Mouse (Mus musculus) E14TG2a.4 (cell line): ENCODE measurements around the gene Trib2.

Experiments
- CTCF ChIP-seq: conservative IDR thresholded peaks from 2 replicates; pipeline ENCODE4 v1.5.1; 2014; ENCODE audit warnings: low read length
- NANOG ChIP-seq: IDR thresholded peaks from 2 replicates; pipeline ENCODE4 v1.6.1; 2014; ENCODE audit warnings: borderline replicate concordance, low read length, mixed read lengths

- TF ChIP-seq CTCF (no peak), NANOG (no peak)
These were observed 12.2 kb upstream of the Trib2 start for GRCm38 (mm10) chr12:15828815-15829398.
